Mouse (Mus musculus): Measurements from ENCODE around the gene Hibch. TPM values are rescaled to one million over a fixed set of nuclear protein-coding genes. Genes with fewer than 3 reads are reported as not detected.

Gene Hibch
- polyA plus RNA-seq, 1 experiment = not detected

DNA sequence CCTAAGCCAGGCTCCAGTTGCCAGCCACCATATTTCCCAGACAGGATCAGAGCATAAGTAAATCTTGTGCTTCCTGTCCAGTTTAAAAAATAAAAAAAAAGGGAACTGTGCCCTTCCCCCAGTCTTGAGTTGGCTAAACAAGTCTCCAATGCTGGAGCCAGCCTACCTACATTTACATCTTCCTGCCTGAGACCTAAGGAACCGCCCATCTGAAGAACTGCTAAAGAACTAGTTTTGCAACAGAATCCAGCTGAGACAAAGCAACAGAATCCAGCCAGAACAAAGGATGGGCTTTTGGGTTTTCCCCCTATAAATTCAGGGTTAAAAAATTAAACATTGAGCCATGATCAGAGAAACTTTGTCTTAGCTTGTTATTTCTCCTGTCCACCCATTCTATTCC lies 94.3 kb downstream of the Hibch start:
- WGBS = 98% methylated on average over 1 of the region's 1 CpGs
- no peak overlapping the region for H3K27ac ChIP-seq (ENCODE audit: insufficient read depth, low read depth, low read length)
- H3K4me1 ChIP-seq (ENCODE audit: control insufficient read depth, insufficient read depth, low read length) = no peaks in the 10 kb centered on the region
- no peak overlapping the region for H3K4me3 ChIP-seq (ENCODE audit: insufficient read depth, low read depth, low read length)
- TF ChIP-seq POLR2A (IDR thresholded peaks at IDR 0.05; ENCODE audit: insufficient read depth, low read depth, low read length) = no peak
- TF ChIP-seq CTCF (IDR thresholded peaks at IDR 0.05; ENCODE audit: insufficient read depth, low read depth, low read length) = no peak

DNA sequence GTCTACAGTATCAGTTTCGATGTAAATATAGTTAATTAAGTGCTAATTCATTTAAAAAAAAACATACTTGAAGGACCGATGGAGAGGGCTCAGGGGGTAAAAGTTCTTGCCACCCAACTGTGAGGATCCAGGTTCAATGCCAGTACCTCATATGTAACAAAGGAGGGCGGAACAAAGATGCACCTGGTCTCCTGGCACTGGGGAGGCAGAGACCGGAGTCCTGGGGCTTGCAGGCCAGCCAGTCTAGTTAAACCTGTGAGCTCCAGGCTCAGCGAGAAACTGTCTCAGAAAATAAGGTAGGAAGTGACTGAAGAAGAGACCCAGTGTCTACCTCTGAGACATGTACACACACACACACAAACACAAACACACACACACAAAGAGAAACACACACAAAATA lies 103.2 kb downstream of the Hibch start:
- WGBS = 90% methylated on average over 5 of the region's 5 CpGs
- H3K4me3 ChIP-seq (ENCODE audit: insufficient read depth, low read depth, low read length) = no peak overlapping the region
- TF ChIP-seq CTCF (IDR thresholded peaks at IDR 0.05; ENCODE audit: insufficient read depth, low read depth, low read length) (no peak), POLR2A (IDR thresholded peaks at IDR 0.05; ENCODE audit: insufficient read depth, low read depth, low read length) (no peak)
- no peak overlapping the region for H3K27ac ChIP-seq (ENCODE audit: insufficient read depth, low read depth, low read length)
- peaks cover 4% of the 10 kb centered on the region for H3K4me1 ChIP-seq (ENCODE audit: control insufficient read depth, insufficient read depth, low read length)

DNA sequence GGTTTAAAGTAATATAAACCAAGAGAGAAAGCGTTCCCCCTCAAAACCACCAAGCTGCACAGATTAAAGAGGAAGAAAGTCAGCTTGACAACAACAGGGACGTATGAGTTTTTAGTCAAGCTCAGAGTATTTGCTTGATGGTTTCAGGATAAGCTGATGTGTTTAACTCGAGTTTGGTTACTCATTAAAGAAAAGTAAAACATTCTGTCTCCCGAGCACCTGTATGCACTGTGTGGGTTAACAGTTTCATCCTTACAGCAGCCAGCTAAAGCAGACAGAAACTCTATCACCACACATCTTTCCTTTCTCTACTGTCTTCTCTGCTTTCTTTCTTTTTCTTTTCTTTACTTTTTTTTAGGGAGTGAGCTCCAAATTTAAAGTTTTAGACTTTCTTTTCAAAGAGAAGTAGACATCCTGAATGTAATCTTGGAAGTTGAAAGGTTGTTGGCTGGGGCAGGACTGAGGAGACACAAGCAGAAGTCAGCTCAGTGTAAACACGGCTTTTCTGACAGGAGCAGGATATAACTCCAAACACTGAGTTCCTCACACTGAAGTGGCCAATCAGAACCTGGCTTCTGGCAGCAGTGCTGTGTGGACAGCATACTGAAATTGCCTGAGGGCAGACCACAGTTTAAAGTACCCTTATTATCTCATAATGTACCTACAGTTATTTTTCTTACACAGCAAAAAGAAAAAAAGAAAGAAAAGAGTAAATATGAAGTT lies 106.6 kb downstream of the Hibch start:
- no peak overlapping the region for H3K27ac ChIP-seq (ENCODE audit: insufficient read depth, low read depth, low read length)

DNA sequence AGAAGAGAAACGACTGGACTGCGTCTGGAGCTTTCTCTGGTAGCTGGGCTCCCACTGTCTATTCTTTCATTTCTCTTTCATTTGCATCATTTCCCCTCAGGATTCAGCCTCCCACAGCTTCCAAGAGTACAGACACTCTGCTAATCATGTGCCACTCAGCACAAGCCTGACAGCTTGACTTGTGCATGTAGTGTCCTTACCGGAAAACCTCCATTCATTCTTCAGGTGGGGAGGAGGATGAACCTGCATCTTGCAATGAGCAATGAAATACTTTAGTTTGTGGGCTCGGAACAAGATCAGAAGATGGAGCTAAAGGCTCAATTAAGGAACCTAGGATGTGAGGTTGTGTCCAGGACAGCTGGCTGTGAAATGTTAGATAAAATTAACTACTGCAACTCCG lies 107.4 kb downstream of the Hibch start:
- Histone ChIP-seq H3K27ac (ENCODE audit: insufficient read depth, low read depth, low read length) (peak overlapping the region; percentile 74), H3K4me3 (ENCODE audit: insufficient read depth, low read depth, low read length) (peak overlapping the region; percentile 60), H3K4me1 (ENCODE audit: control insufficient read depth, insufficient read depth, low read length) (peaks cover 8% of the 10 kb centered on the region)
- TF ChIP-seq CTCF (IDR thresholded peaks at IDR 0.05; ENCODE audit: insufficient read depth, low read depth, low read length) (no peak), POLR2A (IDR thresholded peaks at IDR 0.05; ENCODE audit: insufficient read depth, low read depth, low read length) (no peak)
- WGBS = 8% methylated on average over 5 of the region's 5 CpGs

More for the DNA sequence above, 106.6 kb downstream of the Hibch start:
- TF ChIP-seq POLR2A (IDR thresholded peaks at IDR 0.05; ENCODE audit: insufficient read depth, low read depth, low read length) (no peak), CTCF (IDR thresholded peaks at IDR 0.05; ENCODE audit: insufficient read depth, low read depth, low read length) (no peak)
- no peak overlapping the region for H3K4me3 ChIP-seq (ENCODE audit: insufficient read depth, low read depth, low read length)
- 58% methylated on average over 5 of the region's 5 CpGs for WGBS
- peaks cover 8% of the 10 kb centered on the region for H3K4me1 ChIP-seq (ENCODE audit: control insufficient read depth, insufficient read depth, low read length)

DNA sequence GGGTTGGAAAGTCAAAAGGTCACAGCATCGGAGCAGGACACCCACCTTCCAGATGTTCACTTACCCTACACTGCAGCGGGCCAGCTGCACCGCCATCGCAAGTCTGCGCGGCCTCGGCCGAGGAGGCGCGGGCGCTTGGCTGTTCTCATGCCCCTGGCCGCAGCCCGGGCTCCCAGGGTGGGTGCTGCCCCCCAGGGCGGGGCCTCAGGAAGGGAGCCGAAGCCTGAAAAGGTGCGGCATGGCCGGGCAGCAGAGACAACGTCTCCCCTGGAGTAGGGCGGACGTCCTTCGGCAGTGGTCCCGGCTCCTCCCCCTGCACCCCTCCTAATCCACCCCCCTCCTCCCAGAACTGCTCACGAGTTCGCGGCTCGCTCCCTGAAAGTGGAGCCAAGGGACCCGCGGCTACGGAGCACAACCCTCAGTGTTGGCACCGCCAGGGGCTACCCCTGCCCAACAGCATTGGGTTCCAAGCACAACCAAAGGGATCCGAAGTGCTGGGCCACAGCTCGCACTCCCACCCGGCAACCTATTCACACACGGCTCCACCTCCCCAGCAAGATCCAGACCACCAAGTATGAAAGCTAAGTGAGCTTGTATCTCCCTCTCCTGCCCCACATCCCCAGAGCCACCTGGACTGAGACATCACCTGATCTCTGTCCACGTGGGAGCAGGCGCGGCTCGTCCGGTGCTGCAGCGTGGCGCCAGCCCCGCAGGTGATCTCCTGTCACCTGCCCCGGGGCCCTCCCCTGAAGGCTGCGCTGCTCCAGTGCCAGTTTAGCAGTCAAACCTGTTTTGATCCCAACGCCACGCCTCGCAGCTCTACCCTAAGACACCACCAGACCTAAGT lies 108.0 kb downstream of the Hibch start:
- peaks cover 8% of the 10 kb centered on the region for H3K4me1 ChIP-seq (ENCODE audit: control insufficient read depth, insufficient read depth, low read length)
- H3K27ac ChIP-seq (ENCODE audit: insufficient read depth, low read depth, low read length) = peak overlapping the region; percentile 74
- H3K4me3 ChIP-seq (ENCODE audit: insufficient read depth, low read depth, low read length) = peak overlapping the region; percentile 60
- 4% methylated on average over 47 of the region's 47 CpGs for WGBS
- no peak for TF ChIP-seq CTCF (IDR thresholded peaks at IDR 0.05; ENCODE audit: insufficient read depth, low read depth, low read length)

DNA sequence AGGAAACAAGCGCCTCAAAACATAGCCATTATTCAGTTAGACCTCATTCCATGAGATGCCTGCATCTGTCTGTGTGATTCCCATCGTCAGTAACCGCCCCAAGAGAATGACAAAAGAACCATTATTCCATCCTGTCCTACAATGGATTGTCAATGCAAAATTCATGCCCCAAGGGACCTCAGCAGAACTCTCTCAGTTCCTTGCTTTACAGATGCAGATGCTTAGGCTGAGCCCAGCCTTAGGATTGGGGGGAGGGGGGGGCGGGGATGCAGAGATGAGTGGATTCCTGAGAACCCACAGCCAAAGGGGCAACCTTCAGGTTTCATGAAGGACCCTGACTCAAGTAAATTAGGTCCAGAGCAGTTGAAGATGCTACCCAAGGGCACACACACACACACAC lies 108.8 kb downstream of the Hibch start:
- WGBS = 41% methylated on average over 4 of the region's 4 CpGs
- no peak overlapping the region for H3K4me3 ChIP-seq (ENCODE audit: insufficient read depth, low read depth, low read length)
- H3K27ac ChIP-seq (ENCODE audit: insufficient read depth, low read depth, low read length) = no peak overlapping the region
- TF ChIP-seq CTCF (IDR thresholded peaks at IDR 0.05; ENCODE audit: insufficient read depth, low read depth, low read length) (no peak), POLR2A (IDR thresholded peaks at IDR 0.05; ENCODE audit: insufficient read depth, low read depth, low read length) (no peak)
- H3K4me1 ChIP-seq (ENCODE audit: control insufficient read depth, insufficient read depth, low read length) = peaks cover 8% of the 10 kb centered on the region

DNA sequence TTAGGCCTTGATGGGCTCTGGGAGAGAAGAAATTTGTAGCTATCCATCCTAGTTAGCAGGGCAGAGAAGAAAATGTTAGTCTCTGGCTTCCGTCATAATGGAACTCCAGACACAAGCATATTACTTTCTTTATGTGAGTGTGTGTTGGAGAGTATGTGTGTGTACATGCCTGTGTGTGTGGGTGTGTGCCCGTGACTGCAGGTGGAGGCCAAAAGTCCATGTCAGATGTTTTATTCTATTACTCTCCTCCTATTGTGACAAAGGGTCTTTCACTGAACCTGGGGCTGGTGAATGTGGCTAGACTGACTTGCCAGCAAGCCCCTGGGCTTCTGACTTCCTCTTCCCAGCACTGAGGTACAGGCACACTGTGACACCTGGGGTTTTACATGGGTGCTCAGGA lies 109.7 kb downstream of the Hibch start:
- 91% methylated on average over 2 of the region's 2 CpGs for WGBS
- Histone ChIP-seq H3K4me3 (ENCODE audit: insufficient read depth, low read depth, low read length) (no peak overlapping the region), H3K27ac (ENCODE audit: insufficient read depth, low read depth, low read length) (no peak overlapping the region), H3K4me1 (ENCODE audit: control insufficient read depth, insufficient read depth, low read length) (peaks cover 8% of the 10 kb centered on the region)
- TF ChIP-seq POLR2A (IDR thresholded peaks at IDR 0.05; ENCODE audit: insufficient read depth, low read depth, low read length) (no peak), CTCF (IDR thresholded peaks at IDR 0.05; ENCODE audit: insufficient read depth, low read depth, low read length) (no peak)

DNA sequence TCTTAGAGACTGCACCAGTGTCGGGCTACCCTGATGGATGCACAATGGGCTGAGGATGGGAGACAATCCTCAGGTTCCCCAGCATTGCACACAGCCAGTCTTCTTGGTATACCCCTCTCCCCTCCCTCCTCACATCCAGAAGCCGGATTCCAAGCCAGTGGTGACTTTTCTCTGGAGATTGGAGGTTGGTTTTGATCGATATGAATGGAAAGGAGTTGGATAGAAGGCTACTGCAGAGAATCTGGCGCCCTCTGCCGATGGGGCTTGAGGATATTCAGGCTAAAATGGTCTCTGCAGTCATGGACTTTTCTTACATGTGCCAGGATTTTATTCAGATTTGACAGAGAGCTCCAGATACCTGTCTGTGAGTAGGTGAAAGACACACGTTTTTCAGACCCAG lies 110.4 kb downstream of the Hibch start:
- 53% methylated on average over 6 of the region's 6 CpGs for WGBS
- no peak overlapping the region for H3K4me3 ChIP-seq (ENCODE audit: insufficient read depth, low read depth, low read length)

DNA sequence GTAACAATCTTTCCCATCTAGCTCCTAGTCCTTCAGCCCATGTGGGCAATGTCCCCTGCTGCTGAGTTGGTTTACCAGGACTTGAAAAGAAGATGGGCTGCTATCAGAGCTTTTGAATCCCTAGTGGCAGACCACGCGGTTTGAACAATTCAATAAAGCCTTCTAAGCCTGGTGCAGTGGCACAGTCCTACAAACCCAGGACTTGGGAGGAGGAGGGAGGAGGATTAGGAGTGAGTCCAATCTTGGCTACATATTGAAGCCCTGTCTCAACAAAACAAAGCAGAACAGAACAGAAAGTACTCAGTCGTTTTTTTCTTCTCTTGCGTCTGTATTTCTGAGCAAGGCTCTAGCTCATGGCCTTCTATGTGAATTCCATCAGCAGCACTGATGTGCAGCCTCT lies 112.0 kb downstream of the Hibch start:
- WGBS = 49% methylated on average over 4 of the region's 4 CpGs
- no peak overlapping the region for H3K27ac ChIP-seq (ENCODE audit: insufficient read depth, low read depth, low read length)
- no peak overlapping the region for H3K4me3 ChIP-seq (ENCODE audit: insufficient read depth, low read depth, low read length)
- TF ChIP-seq CTCF (IDR thresholded peaks at IDR 0.05; ENCODE audit: insufficient read depth, low read depth, low read length) = no peak
- TF ChIP-seq POLR2A (IDR thresholded peaks at IDR 0.05; ENCODE audit: insufficient read depth, low read depth, low read length) = no peak
- peaks cover 5% of the 10 kb centered on the region; the same call in 1 of the 2 replicates for H3K4me1 ChIP-seq (ENCODE audit: control insufficient read depth, insufficient read depth, low read length)

More for the DNA sequence above, 110.4 kb downstream of the Hibch start:
- Histone ChIP-seq H3K27ac (ENCODE audit: insufficient read depth, low read depth, low read length) (no peak overlapping the region), H3K4me1 (ENCODE audit: control insufficient read depth, insufficient read depth, low read length) (peaks cover 5% of the 10 kb centered on the region; the same call in 1 of the 2 replicates)
- no peak for TF ChIP-seq POLR2A (IDR thresholded peaks at IDR 0.05; ENCODE audit: insufficient read depth, low read depth, low read length)
- TF ChIP-seq CTCF (IDR thresholded peaks at IDR 0.05; ENCODE audit: insufficient read depth, low read depth, low read length) = no peak

Measured in olfactory bulb, adult 2 months (tissue).